Mouse (Mus musculus): ENCODE data around the gene Nptx1.

The Nptx1 gene

DNA sequence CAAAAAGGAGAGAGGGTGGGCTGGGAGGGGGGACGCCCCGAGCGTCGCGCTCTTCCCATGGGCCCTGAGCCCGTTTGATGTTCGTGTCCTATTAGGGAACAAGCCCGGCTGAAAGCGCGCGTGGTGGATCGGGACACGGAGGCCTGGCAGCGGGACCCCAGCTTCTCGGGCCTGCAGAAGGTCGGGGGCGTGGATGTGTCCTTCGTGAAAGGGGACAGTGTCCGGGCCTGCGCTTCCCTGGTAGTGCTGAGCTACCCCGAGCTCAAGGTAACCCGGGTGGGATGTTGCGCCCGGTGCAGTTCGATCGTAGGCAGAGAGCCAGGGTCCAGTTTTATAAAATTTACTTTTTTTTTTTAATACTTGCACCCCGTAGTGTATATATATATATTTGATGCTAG, 55.9 kb downstream of the Nptx1 start:
- DNase-seq (ENCODE audit: low read depth) = no peak

DNA sequence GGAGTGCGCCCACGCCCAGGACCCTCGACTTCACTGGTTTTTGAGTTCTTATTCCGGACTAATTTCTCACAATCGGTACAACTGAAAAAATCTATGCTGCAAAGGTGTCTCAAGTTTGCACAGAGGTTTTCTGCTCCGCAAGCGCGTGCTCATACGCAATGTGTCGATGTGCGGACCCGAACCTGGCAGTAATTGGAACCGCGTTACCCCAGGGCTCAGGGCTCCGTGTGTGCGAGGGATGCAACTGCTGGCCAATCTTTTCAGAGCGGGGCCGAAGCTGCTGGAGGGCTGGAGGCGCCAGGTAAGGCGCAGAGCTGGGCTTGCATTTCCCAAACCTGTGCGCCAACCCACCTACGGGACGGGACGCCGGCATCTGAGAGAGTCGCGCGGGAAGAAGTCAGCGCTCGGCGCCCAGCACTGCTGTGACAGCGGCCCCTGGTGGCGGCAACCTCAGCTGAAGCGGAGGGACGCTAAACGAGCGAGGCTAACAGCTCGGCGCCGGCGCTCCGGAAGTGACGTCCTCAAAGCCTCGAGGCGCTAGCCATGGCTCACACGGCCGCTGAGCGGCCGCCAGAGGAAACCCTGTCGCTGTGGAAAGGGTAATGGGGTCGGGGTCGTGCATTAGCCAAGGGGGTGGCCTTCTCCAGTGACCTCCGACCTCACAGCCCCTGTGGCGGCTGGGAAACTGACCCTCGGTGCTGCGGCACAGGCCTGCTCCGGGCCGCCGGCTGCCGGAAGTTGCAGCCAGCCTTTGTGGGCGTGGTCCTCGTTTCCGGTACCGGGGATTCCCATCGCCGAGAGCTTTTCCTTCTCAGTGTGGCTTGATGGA, 56.5 kb downstream of the Nptx1 start, which contains the start of gene Endov:
Gene Endov, plus strand, starts transcription at position 487 of the 829 bp plus-strand sequence.
- DNase-seq (ENCODE audit: low read depth) = peak; percentile 95

Data from 416B (cell line).